Mouse (Mus musculus) G1E (cell line): ENCODE measurements around the gene Anapc7. TPM values are rescaled to one million over a fixed set of nuclear protein-coding genes. Genes with fewer than 3 reads are reported as not detected.

Source experiments
- ATAC-seq: 2 replicates; pipeline ENCODE4 v1.8.0; 2016; ENCODE audit warnings: mild to moderate bottlenecking; ENCODE audit not compliant: insufficient number of reproducible peaks, poor library complexity, low FRiP score, severe bottlenecking; ENCODE audit errors: extremely low read depth
- DNase-seq: peaks from one replicate; pipeline ENCODE4 v3.0.0; 2012; ENCODE audit warnings: low spot score
- H3K27me3 ChIP-seq: 2 replicates; pipeline ENCODE4 v1.6.1; 2012; ENCODE audit warnings: mild to moderate bottlenecking, low read length, inconsistent platforms; ENCODE audit not compliant: insufficient read depth
- H3K36me3 ChIP-seq: replicated peaks from 2 replicates; pipeline ENCODE3; 2012; ENCODE audit warnings: mild to moderate bottlenecking, inconsistent platforms
- H3K4me1 ChIP-seq: 2 replicates; pipeline ENCODE4 v1.6.1; 2012; ENCODE audit warnings: low read depth, low read length, inconsistent platforms, mixed read lengths; ENCODE audit not compliant: insufficient read depth
- H3K4me3 ChIP-seq: 2 replicates; pipeline ENCODE4 v1.5.1; 2012; ENCODE audit warnings: low read depth, mild to moderate bottlenecking, inconsistent platforms, low read length, moderate library complexity, mixed read lengths
- H3K9me3 ChIP-seq: replicated peaks from 2 replicates; pipeline ENCODE4 v1.6.1; 2012; ENCODE audit warnings: inconsistent platforms
- CTCF ChIP-seq: IDR thresholded peaks from 2 replicates; pipeline ENCODE4 v1.5.1; 2012; ENCODE audit warnings: low read depth, low read length, inconsistent platforms, mixed read lengths
- GATA1 ChIP-seq: IDR thresholded peaks from 2 replicates; pipeline ENCODE4 v1.6.1; 2012; ENCODE audit warnings: borderline replicate concordance, low read length, inconsistent platforms, mixed read lengths
- GATA2 ChIP-seq: IDR thresholded peaks from 2 replicates; pipeline ENCODE4 v1.6.1; 2012; ENCODE audit warnings: low read depth, low read length, inconsistent platforms, borderline replicate concordance
- POLR2AphosphoS5 ChIP-seq: IDR thresholded peaks from 2 replicates; pipeline ENCODE4 v1.6.1; 2012; ENCODE audit warnings: low read depth, low read length, inconsistent platforms; ENCODE audit not compliant: insufficient replicate concordance
- TAL1 ChIP-seq: conservative IDR thresholded peaks from 2 replicates; pipeline ENCODE4 v1.6.1; 2012; ENCODE audit warnings: low read depth, low read length, inconsistent platforms, mixed read lengths
- polyA plus RNA-seq: library from polyadenylated mRNA; stranded (reverse); fragments of >175 nt; gene quantifications from 2 replicates; pipeline ENCODE4 v1.2.3, GENCODE M21; 2012
- total RNA-seq, 2 experiments: library from RNA; stranded (forward) in 1 of 2; stranded (reverse) in 1 of 2; fragments of 200-1000 nt in 1 of 2; fragments of >200 nt in 1 of 2; fragmentation: Nextera tagmentation in 1 of 2; gene quantifications; 2 replicates each; pipeline ENCODE4 v1.2.3; 2014 to 2017

Anapc7 gene
- total and polyA plus RNA-seq, 3 experiments = 21.8 to 26.1 (median 24.5) TPM

- no peaks in the 10 kb centered on the region for H3K27me3 ChIP-seq
- DNase-seq (no peak), ATAC-seq (no peak)
- TF ChIP-seq POLR2AphosphoS5 (no peak), GATA1 (no peak), GATA2 (no peak), TAL1 (no peak), CTCF (no peak)
- H3K4me3 ChIP-seq = no peak overlapping the region
- H3K36me3 ChIP-seq = peaks cover 99% of the 10 kb centered on the region
- H3K4me1 ChIP-seq = peaks cover 8% of the 10 kb centered on the region
- H3K9me3 ChIP-seq = no peaks in the 10 kb centered on the region
Measured at GRCm38 (mm10) chr5:122402772-122403171, 18.7 kb upstream of the Anapc7 start.

- H3K27me3 ChIP-seq = no peaks in the 10 kb centered on the region
- DNase-seq (no peak), ATAC-seq (no peak)
- no peak overlapping the region for H3K4me3 ChIP-seq
- no peak for TF ChIP-seq POLR2AphosphoS5
- no peak for TF ChIP-seq GATA1
- TF ChIP-seq TAL1 = no peak
- no peak for TF ChIP-seq GATA2
- no peak for TF ChIP-seq CTCF
- no peaks in the 10 kb centered on the region for H3K9me3 ChIP-seq
- H3K36me3 ChIP-seq = peaks cover 96% of the 10 kb centered on the region
- peaks cover 8% of the 10 kb centered on the region for H3K4me1 ChIP-seq
Measured at GRCm38 (mm10) chr5:122403362-122403761, 18.1 kb upstream of the Anapc7 start.

- Histone ChIP-seq H3K4me1 (peaks cover 9% of the 10 kb centered on the region), H3K36me3 (peaks cover 89% of the 10 kb centered on the region), H3K9me3 (no peaks in the 10 kb centered on the region; the same call in 1 of the 2 replicates), H3K27me3 (no peaks in the 10 kb centered on the region), H3K4me3 (no peak overlapping the region)
- DNase-seq (no peak), ATAC-seq (no peak)
- TF ChIP-seq POLR2AphosphoS5 (no peak), GATA2 (no peak), CTCF (no peak), GATA1 (no peak), TAL1 (no peak)
Measured at GRCm38 (mm10) chr5:122405537-122405936, 16.0 kb upstream of the Anapc7 start.

- peaks cover 46% of the 10 kb centered on the region for H3K36me3 ChIP-seq
- DNase-seq = no peak
- H3K9me3 ChIP-seq = no peaks in the 10 kb centered on the region; the same call in 1 of the 2 replicates
- TF ChIP-seq TAL1 (no peak), POLR2AphosphoS5 (no peak), GATA1 (no peak), CTCF (no peak), GATA2 (no peak)
- ATAC-seq = no peak
- no peak overlapping the region for H3K4me3 ChIP-seq
- H3K4me1 ChIP-seq = peaks cover 12% of the 10 kb centered on the region
- H3K27me3 ChIP-seq = no peaks in the 10 kb centered on the region
Measured at GRCm38 (mm10) chr5:122409692-122410645, 11.5 kb upstream of the Anapc7 start.

GRCm38 (mm10) chr5:122411892-122412291 lies 9.6 kb upstream of the Anapc7 start:
- TF ChIP-seq GATA2 = no peak
- no peak for TF ChIP-seq CTCF
- TF ChIP-seq GATA1 = no peak
- no peak for TF ChIP-seq TAL1
- TF ChIP-seq POLR2AphosphoS5 = no peak
- Histone ChIP-seq H3K9me3 (peaks cover 3% of the 10 kb centered on the region), H3K4me3 (no peak overlapping the region), H3K27me3 (no peaks in the 10 kb centered on the region), H3K4me1 (peaks cover 12% of the 10 kb centered on the region), H3K36me3 (peaks cover 27% of the 10 kb centered on the region)
- no peak for DNase-seq
- ATAC-seq = no peak

GRCm38 (mm10) chr5:122412826-122413225 lies 8.7 kb upstream of the Anapc7 start:
- Histone ChIP-seq H3K4me3 (no peak overlapping the region), H3K27me3 (no peaks in the 10 kb centered on the region), H3K9me3 (peaks cover 3% of the 10 kb centered on the region), H3K36me3 (peaks cover 18% of the 10 kb centered on the region), H3K4me1 (peaks cover 12% of the 10 kb centered on the region)
- DNase-seq (no peak), ATAC-seq (no peak)
- TF ChIP-seq GATA2 = no peak
- no peak for TF ChIP-seq POLR2AphosphoS5
- no peak for TF ChIP-seq CTCF
- TF ChIP-seq GATA1 = no peak
- TF ChIP-seq TAL1 = no peak
